Mouse (Mus musculus): Measurements from ENCODE around the gene Pdgfa. TPM values are rescaled to one million over a fixed set of nuclear protein-coding genes. Genes with fewer than 3 reads are reported as not detected.

Gene Pdgfa
- polyA plus RNA-seq, 1 experiment = 56.4 TPM

DNA sequence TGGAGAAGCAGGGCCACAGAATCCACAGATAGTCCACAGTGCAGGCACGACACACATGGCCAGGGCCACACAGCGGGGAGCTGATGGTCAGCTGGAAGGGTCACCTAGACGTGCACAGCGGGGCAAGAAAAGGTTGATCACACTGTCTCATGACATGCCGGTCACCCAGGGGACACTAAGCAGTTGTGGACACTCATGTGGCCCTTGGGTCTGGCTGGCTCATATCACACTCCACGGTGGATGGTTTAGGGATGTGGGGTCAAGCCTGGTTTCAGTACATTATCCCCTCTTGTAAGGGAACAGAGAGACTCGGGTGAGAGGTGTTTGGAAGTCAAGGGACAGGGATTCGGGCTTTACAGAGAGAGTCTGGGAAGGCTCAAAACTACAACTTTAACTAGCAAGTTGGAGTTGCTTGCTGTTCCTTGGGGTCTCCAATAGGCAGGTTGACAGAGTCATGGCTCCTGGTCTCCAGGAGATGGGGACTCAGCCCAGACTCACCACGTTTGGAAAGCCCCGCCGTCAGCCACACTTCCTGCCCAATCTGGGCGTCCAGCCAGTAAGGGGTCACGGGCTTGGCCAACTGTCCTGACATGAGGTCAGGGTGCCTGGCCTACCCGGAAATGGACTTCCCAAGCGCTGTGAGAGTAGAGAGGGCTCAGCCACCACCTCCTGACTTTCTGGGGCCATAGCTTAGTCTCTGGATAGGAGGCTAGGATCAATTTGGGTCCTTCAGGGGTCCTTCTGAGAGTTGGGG is 20.4 kb upstream of the Pdgfa start:
- no peak overlapping the region for H3ac ChIP-seq (ENCODE audit: control insufficient read depth, insufficient read length, low read depth)
- H3K36me3 ChIP-seq (ENCODE audit: control insufficient read depth, insufficient read depth) = no peaks in the 10 kb centered on the region
- H3K79me3 ChIP-seq (ENCODE audit: low read depth) = no peaks in the 10 kb centered on the region
- H3K27me3 ChIP-seq (ENCODE audit: control insufficient read depth, insufficient read depth, insufficient read length) = no peaks in the 10 kb centered on the region
- H3K4me3 ChIP-seq (ENCODE audit: insufficient read depth, poor library complexity, severe bottlenecking) = no peak overlapping the region
- no peaks in the 10 kb centered on the region for H3K79me2 ChIP-seq (ENCODE audit: control insufficient read depth, insufficient read depth)
- TF ChIP-seq MYOD1 (IDR thresholded peaks at IDR 0.05; ENCODE audit: control insufficient read depth, insufficient read length, low read depth) (no peak), CEBPB (IDR thresholded peaks at IDR 0.05; ENCODE audit: low read depth) (no peak), CTCF (IDR thresholded peaks at IDR 0.05; ENCODE audit: control insufficient read depth, insufficient read depth, insufficient read length) (no peak), USF1 (IDR thresholded peaks at IDR 0.05; ENCODE audit: low read depth) (no peak), MYOG (IDR thresholded peaks at IDR 0.05; ENCODE audit: control insufficient read depth, extremely low read depth, insufficient read length) (no peak), FOSL1 (IDR thresholded peaks at IDR 0.05; ENCODE audit: insufficient read depth, low read length, poor library complexity, severe bottlenecking) (no peak), MAX (IDR thresholded peaks at IDR 0.05) (no peak)

DNA sequence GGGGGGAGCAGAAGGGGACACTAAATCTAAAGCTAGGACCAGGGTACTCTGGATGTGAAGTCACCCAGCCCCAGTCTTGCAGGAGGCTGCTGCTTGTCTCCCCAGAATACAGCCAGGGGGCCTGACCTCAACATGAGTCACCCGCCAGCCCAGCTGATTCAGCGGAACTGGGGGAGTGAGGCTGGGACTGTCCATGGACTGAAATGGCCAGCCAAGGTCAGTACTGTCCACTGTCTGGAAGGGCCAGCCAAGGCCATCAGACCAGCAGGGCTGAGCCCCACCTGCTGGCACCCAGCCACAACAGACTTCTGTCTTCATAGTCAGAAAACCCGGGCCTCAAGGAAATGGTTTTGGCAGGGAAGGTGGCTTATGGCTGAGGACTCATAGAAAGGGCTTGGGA is 17.9 kb upstream of the Pdgfa start:
- no peak overlapping the region for H3ac ChIP-seq (ENCODE audit: control insufficient read depth, insufficient read length, low read depth)
- H3K79me3 ChIP-seq (ENCODE audit: low read depth) = no peaks in the 10 kb centered on the region
- no peaks in the 10 kb centered on the region for H3K27me3 ChIP-seq (ENCODE audit: control insufficient read depth, insufficient read depth, insufficient read length)
- TF ChIP-seq MYOG (IDR thresholded peaks at IDR 0.05; ENCODE audit: control insufficient read depth, extremely low read depth, insufficient read length) (no peak), CEBPB (IDR thresholded peaks at IDR 0.05; ENCODE audit: low read depth) (no peak), MYOD1 (IDR thresholded peaks at IDR 0.05; ENCODE audit: control insufficient read depth, insufficient read length, low read depth) (no peak), USF1 (IDR thresholded peaks at IDR 0.05; ENCODE audit: low read depth) (no peak), FOSL1 (IDR thresholded peaks at IDR 0.05; ENCODE audit: insufficient read depth, low read length, poor library complexity, severe bottlenecking) (no peak), CTCF (IDR thresholded peaks at IDR 0.05; ENCODE audit: control insufficient read depth, insufficient read depth, insufficient read length) (no peak), MAX (IDR thresholded peaks at IDR 0.05) (no peak)
- no peaks in the 10 kb centered on the region for H3K36me3 ChIP-seq (ENCODE audit: control insufficient read depth, insufficient read depth)
- no peaks in the 10 kb centered on the region for H3K79me2 ChIP-seq (ENCODE audit: control insufficient read depth, insufficient read depth)
- H3K4me3 ChIP-seq (ENCODE audit: insufficient read depth, poor library complexity, severe bottlenecking) = no peak overlapping the region

DNA sequence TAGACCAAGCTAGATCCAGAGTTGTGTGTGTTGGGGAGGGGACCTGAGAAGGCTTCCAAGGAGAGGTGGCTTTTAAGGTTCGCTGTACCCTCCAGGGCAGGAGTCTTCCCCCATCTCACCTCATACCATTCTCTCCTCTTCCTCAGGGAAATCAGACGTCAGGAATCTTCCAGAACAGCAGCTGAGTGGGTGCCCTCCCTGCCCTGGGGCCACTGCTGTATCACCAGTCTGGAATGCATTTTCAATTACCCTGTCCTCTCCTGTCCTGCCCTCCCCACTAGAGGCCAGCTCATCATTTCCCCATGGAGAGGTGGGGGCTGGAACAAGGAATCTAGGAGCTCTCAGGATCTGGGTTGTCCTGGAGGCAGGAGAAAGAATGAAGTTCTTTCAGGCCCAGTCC is 13.5 kb upstream of the Pdgfa start:
- no peaks in the 10 kb centered on the region for H3K36me3 ChIP-seq (ENCODE audit: control insufficient read depth, insufficient read depth)
- H3K79me3 ChIP-seq (ENCODE audit: low read depth) = no peaks in the 10 kb centered on the region
- TF ChIP-seq CTCF (IDR thresholded peaks at IDR 0.05; ENCODE audit: control insufficient read depth, insufficient read depth, insufficient read length) (no peak), MYOD1 (IDR thresholded peaks at IDR 0.05; ENCODE audit: control insufficient read depth, insufficient read length, low read depth) (peak; percentile 71)
- H3ac ChIP-seq (ENCODE audit: control insufficient read depth, insufficient read length, low read depth) = no peak overlapping the region
- no peaks in the 10 kb centered on the region for H3K27me3 ChIP-seq (ENCODE audit: control insufficient read depth, insufficient read depth, insufficient read length)
- H3K79me2 ChIP-seq (ENCODE audit: control insufficient read depth, insufficient read depth) = no peaks in the 10 kb centered on the region
- H3K4me3 ChIP-seq (ENCODE audit: insufficient read depth, poor library complexity, severe bottlenecking) = no peak overlapping the region

DNA sequence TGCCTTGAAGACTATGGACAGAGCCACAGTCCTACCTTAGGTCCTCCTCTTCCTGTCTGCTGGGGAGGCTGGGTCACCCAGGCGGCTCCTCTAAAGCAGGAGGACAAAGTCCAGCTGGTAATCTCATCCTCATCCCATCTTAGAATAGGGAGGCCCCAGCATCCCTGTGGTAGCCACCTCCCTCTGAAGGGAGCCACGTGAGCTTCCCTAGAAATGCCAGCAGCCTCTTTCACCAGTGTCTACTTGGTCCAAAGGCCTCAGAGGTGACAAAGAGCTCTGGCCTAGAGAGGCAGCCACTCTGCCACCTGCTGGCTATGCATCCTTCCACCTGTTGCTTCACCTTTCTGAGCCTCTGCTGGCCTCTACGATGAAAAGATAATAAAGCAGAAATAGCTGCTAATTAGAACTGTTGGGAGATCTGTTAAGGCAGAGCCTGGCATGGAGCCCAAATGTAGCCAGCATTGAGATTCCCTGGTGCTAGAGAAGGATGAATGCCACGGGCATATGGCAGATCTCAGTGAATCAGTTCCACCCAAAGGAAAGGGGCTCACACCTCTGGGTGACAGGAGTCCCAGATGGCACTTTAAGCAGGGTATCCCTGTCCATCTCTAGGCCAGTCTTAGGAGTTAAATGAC is 10.1 kb upstream of the Pdgfa start:
- TF ChIP-seq MYOD1 (IDR thresholded peaks at IDR 0.05; ENCODE audit: control insufficient read depth, insufficient read length, low read depth) (no peak), CEBPB (IDR thresholded peaks at IDR 0.05; ENCODE audit: low read depth) (no peak), MYOG (IDR thresholded peaks at IDR 0.05; ENCODE audit: control insufficient read depth, extremely low read depth, insufficient read length) (no peak), MAX (IDR thresholded peaks at IDR 0.05) (no peak), USF1 (IDR thresholded peaks at IDR 0.05; ENCODE audit: low read depth) (no peak), CTCF (IDR thresholded peaks at IDR 0.05; ENCODE audit: control insufficient read depth, insufficient read depth, insufficient read length) (no peak), FOSL1 (IDR thresholded peaks at IDR 0.05; ENCODE audit: insufficient read depth, low read length, poor library complexity, severe bottlenecking) (no peak)
- no peaks in the 10 kb centered on the region for H3K79me2 ChIP-seq (ENCODE audit: control insufficient read depth, insufficient read depth)
- no peak overlapping the region for H3K4me3 ChIP-seq (ENCODE audit: insufficient read depth, poor library complexity, severe bottlenecking)
- no peak overlapping the region for H3ac ChIP-seq (ENCODE audit: control insufficient read depth, insufficient read length, low read depth)
- H3K36me3 ChIP-seq (ENCODE audit: control insufficient read depth, insufficient read depth) = no peaks in the 10 kb centered on the region
- no peaks in the 10 kb centered on the region for H3K79me3 ChIP-seq (ENCODE audit: low read depth)
- no peaks in the 10 kb centered on the region for H3K27me3 ChIP-seq (ENCODE audit: control insufficient read depth, insufficient read depth, insufficient read length)

DNA sequence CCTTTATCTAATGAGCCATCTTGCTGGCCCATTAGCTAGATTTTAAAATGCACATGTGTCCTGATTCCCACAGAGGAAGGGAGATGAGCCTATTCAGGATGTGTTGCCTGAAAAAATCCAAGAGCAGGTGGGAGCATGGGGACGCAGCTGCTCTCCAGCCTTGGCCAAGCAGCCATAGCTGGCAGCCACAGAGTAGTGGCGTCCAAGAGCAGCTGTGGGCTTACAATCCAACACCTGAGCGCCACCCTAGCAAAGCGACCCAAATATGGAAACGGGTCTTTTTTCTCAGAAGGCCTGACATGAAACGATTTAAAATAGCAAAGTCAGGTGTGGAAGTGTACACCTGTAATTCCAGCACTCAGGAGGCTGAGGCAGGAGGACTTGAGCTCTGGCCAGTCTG is 7.4 kb upstream of the Pdgfa start:
- Histone ChIP-seq H3K79me2 (ENCODE audit: control insufficient read depth, insufficient read depth) (no peaks in the 10 kb centered on the region), H3K4me3 (ENCODE audit: insufficient read depth, poor library complexity, severe bottlenecking) (no peak overlapping the region), H3K36me3 (ENCODE audit: control insufficient read depth, insufficient read depth) (no peaks in the 10 kb centered on the region), H3ac (ENCODE audit: control insufficient read depth, insufficient read length, low read depth) (no peak overlapping the region), H3K79me3 (ENCODE audit: low read depth) (no peaks in the 10 kb centered on the region), H3K27me3 (ENCODE audit: control insufficient read depth, insufficient read depth, insufficient read length) (no peaks in the 10 kb centered on the region)
- TF ChIP-seq MAX (IDR thresholded peaks at IDR 0.05) (no peak), USF1 (IDR thresholded peaks at IDR 0.05; ENCODE audit: low read depth) (no peak), MYOD1 (IDR thresholded peaks at IDR 0.05; ENCODE audit: control insufficient read depth, insufficient read length, low read depth) (no peak), CTCF (IDR thresholded peaks at IDR 0.05; ENCODE audit: control insufficient read depth, insufficient read depth, insufficient read length) (no peak), CEBPB (IDR thresholded peaks at IDR 0.05; ENCODE audit: low read depth) (no peak)

DNA sequence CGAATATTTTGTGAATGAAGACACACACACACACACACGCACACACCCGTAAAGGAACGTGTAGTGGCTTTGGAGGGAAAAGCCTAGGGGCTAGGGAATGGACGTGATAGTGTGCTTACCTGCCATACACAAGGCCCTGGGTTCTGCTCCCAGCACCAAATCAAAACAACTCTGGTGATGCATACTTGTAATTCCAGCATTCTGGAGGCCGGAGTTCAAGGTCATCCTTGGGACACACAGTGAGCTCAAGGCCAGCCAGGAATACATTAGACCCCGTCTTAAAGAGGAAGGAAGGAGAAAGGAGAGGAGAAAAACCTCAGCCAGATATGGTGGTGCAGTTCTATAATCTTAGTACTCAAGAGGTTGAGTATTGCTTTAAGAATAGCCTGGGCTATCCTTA is 2.5 kb upstream of the Pdgfa start:
- H3K79me3 ChIP-seq (ENCODE audit: low read depth) = no peaks in the 10 kb centered on the region
- H3K27me3 ChIP-seq (ENCODE audit: control insufficient read depth, insufficient read depth, insufficient read length) = no peaks in the 10 kb centered on the region
- H3K79me2 ChIP-seq (ENCODE audit: control insufficient read depth, insufficient read depth) = peaks cover 7% of the 10 kb centered on the region
- no peak for TF ChIP-seq MAX (IDR thresholded peaks at IDR 0.05)
- TF ChIP-seq CEBPB (IDR thresholded peaks at IDR 0.05; ENCODE audit: low read depth) = no peak
- no peak for TF ChIP-seq MYOD1 (IDR thresholded peaks at IDR 0.05; ENCODE audit: control insufficient read depth, insufficient read length, low read depth)
- TF ChIP-seq MYOG (IDR thresholded peaks at IDR 0.05; ENCODE audit: control insufficient read depth, extremely low read depth, insufficient read length) = no peak
- no peak for TF ChIP-seq FOSL1 (IDR thresholded peaks at IDR 0.05; ENCODE audit: insufficient read depth, low read length, poor library complexity, severe bottlenecking)
- TF ChIP-seq USF1 (IDR thresholded peaks at IDR 0.05; ENCODE audit: low read depth) = no peak
- no peak for TF ChIP-seq CTCF (IDR thresholded peaks at IDR 0.05; ENCODE audit: control insufficient read depth, insufficient read depth, insufficient read length)
- no peaks in the 10 kb centered on the region for H3K36me3 ChIP-seq (ENCODE audit: control insufficient read depth, insufficient read depth)
- H3K4me3 ChIP-seq (ENCODE audit: insufficient read depth, poor library complexity, severe bottlenecking) = no peak overlapping the region
- no peak overlapping the region for H3ac ChIP-seq (ENCODE audit: control insufficient read depth, insufficient read length, low read depth)

All from C2C12 (cell line).